Mouse (Mus musculus) heart, adult 9 months (tissue): ENCODE measurements at regions not wholly inside any gene's neighbourhood (a gene's known extent, or its start where the extent isn't known, plus 50 kb on each side); places are given as distances from the start of the nearest gene placed in this dataset.

Experiments used
- DNase-seq, 2 experiments: peaks; one replicate each; pipeline ENCODE4 v3.0.0; 2022; ENCODE audit warnings: low spot score in 2 of 2

- DNase-seq, result no peak
Observed at GRCm38 (mm10) chr17:14540269-14540975, 153.6 kb downstream of the Thbs2 start.

- no peak for DNase-seq
Observed at GRCm38 (mm10) chr17:14539651-14540050, 154.4 kb downstream of the Thbs2 start.

GRCm38 (mm10) chr17:14539191-14539590 is 154.8 kb downstream of the Thbs2 start:
- no peak for DNase-seq

- no peak for DNase-seq
Observed at GRCm38 (mm10) chr17:14538527-14538926, 155.5 kb downstream of the Thbs2 start.

GRCm38 (mm10) chr17:14532979-14533314 is 161.1 kb downstream of the Thbs2 start:
- DNase-seq, result no peak

- DNase-seq, result peak; percentile 49 to 57
Observed at GRCm38 (mm10) chr17:14532298-14532978, 161.6 kb downstream of the Thbs2 start.

GRCm38 (mm10) chr17:14531796-14532195 is 162.2 kb downstream of the Thbs2 start:
- DNase-seq, result no peak

- no peak for DNase-seq
Observed at GRCm38 (mm10) chr17:14527691-14528090, 166.3 kb downstream of the Thbs2 start.

GRCm38 (mm10) chr17:14525255-14525654 is 168.8 kb downstream of the Thbs2 start:
- DNase-seq, result no peak

GRCm38 (mm10) chr17:14524426-14525236 is 169.4 kb downstream of the Thbs2 start:
- peak in 1 of 2 experiments; percentile 27 for DNase-seq

GRCm38 (mm10) chr17:14522011-14522410 is 172.0 kb downstream of the Thbs2 start:
- peak; percentile 50 to 52 for DNase-seq

GRCm38 (mm10) chr17:14520565-14520964 is 173.5 kb downstream of the Thbs2 start:
- DNase-seq, result peak in 1 of 2 experiments; percentile 61

- no peak for DNase-seq
Observed at GRCm38 (mm10) chr17:14519367-14519766, 174.7 kb downstream of the Thbs2 start.

- DNase-seq, result no peak
Observed at GRCm38 (mm10) chr17:14518216-14518615, 175.8 kb downstream of the Thbs2 start.

- DNase-seq, result peak; percentile 70 to 75
Observed at GRCm38 (mm10) chr17:14517368-14517767, 176.7 kb downstream of the Thbs2 start.

- DNase-seq, result peak in 1 of 2 experiments; percentile 51
Observed at GRCm38 (mm10) chr17:14516097-14516496, 177.9 kb downstream of the Thbs2 start.

GRCm38 (mm10) chr17:14513454-14513853 is 180.6 kb downstream of the Thbs2 start:
- no peak for DNase-seq

- no peak for DNase-seq
Observed at GRCm38 (mm10) chr17:14510486-14510885, 183.5 kb downstream of the Thbs2 start.

- no peak for DNase-seq
Observed at GRCm38 (mm10) chr17:14507111-14507510, 186.9 kb downstream of the Thbs2 start.

- no peak for DNase-seq
Observed at GRCm38 (mm10) chr17:14506123-14506522, 187.9 kb downstream of the Thbs2 start.

- peak; percentile 83 to 88 for DNase-seq
Observed at GRCm38 (mm10) chr17:14505415-14505814, 188.6 kb downstream of the Thbs2 start.

- DNase-seq, result no peak
Observed at GRCm38 (mm10) chr17:14503670-14504069, 190.4 kb downstream of the Thbs2 start.
